Mouse (Mus musculus): ENCODE data around the gene Tbc1d22a.

The Tbc1d22a gene

DNA sequence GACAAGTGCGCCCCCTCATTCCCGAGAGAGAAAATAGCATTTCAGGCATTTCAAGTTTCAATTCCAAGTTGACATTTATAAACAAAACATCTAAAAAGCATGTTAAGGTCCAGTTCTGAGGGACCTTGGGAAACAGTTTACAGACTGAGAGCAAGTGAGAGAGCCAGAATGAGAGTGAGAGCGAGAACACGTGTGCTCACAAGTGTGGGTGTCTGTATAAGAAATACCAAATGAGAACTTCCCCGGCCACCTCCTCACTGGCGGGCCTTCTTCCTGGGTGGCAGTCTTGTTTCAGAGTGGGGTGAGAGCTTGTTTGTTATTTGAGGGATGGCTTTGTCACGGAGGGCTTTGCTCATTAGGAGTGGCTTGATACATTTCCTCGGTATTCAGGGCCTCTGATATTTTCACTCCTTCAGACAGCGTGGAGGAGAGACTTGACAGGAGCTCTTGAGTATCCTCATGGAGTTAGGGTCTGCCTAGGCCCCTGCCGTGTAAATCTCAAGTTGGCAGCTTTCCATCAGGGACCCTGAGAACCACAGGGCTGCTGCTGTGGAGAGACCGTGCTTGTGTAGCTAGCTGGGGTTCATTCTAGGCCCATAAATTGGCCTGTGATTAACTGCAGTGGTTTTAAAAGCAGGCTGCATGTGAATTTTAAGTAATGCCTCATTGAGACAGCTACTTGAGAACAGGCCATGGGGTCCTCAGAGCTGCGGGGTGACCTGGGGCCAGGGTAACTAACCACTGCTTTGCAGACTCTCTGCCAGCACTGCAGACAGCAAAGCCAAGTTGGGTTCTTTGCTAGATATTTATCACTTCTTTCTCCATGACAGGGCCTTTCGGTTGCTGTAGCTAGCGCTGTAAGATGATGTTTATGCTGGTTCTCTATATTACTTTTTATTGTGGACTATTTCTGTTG, 65.1 kb downstream of the Tbc1d22a start:
- no peak for DNase-seq (ENCODE audit: low spot score)

DNA sequence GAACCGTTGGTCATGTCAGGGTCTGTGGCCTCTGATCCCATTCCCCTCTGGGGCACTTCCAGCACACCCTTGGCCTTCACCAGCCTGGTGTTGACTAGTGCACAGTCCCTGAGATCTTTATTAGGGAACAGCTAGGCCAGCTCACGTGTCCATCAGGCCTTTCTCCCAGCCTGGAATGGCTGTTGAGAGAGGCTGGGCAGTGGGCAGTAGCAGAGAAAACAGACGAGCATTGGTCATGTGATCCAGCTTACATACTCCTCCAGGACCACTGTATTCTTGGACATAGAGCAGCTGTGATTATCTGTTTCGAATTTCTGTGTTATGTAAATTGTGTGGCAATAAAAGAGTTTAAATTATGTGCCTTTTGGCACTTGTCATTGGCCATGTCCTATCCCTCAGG, 65.9 kb downstream of the Tbc1d22a start:
- DNase-seq (ENCODE audit: low spot score) = no peak

DNA sequence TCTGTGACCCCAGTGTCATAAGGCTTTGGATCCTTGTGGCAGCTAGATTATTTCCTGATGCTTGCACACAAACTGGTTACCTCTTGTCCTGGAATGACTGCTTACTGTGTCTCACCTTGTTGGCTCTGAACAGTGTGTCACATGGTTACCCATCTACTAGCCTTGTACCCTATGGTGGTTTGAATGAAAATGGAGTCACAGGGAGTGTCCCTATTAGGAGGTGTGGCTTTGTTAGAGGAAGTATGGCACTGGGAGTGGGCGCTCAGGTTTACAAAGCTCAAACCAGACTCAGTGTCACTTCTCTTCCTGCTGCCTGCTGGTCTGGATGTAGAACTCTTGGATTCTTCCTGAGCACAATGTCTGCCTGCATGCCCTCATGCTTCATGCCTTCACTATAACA, 69.0 kb downstream of the Tbc1d22a start:
- DNase-seq (ENCODE audit: low spot score) = no peak

DNA sequence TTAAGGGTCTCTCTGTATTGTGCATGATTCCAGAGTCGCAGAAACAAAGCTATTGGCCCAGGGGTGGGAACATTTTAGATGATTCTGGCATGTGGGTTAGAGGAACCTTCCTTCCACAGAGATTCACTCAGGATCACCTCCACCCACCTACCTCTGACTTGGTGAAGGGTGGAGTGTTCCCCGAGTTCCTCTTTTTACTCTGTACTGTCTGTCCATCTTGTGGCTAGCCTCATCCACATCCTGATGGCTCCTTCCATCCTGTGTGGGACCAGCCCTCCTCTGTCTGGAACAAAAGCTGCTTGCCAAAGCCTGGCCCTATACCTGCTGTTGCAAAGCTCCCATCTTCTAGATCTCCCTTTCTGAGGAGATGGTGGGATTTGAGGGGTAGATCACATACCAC, 71.0 kb downstream of the Tbc1d22a start:
- DNase-seq (ENCODE audit: low spot score) = no peak

DNA sequence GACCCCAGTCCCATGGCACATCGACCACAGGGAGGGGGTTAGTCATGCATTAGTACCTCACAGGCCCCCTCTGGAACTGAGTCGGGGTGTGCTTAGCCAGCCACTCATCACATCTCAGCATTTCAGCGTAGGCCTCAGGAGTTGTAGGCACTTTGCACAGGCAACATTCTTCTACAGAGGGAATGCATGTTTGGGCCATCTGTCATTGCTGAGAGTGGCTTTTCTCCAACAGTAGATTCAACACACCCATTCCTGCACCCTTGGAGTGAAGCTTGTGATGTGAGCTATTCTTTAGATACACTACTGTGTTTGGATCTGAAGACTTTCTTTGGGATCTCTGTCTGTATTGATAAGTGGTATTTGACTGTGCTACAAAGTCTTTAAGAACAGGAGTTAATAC, 75.8 kb downstream of the Tbc1d22a start:
- DNase-seq (ENCODE audit: low spot score) = no peak

DNA sequence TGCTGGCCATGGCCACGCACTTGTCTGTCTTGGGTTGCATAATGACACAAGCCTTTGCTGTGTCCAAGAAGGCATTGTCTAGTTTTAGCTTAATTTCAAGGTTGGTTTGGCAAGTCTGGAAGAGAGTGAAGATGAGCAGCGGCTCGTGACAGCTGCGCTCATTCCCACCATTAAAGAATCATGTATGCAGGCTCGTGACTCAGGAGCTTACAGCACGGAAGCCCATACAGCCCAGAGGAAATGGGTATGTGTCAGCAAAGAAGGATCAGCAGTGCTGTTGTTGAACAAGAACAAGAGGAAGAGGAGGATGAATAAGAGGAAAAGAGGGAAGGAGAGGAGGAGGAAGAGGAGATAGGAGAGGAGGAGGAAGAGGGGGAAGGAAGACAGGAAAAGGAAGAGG, 78.0 kb downstream of the Tbc1d22a start:
- no peak for DNase-seq (ENCODE audit: low spot score)

DNA sequence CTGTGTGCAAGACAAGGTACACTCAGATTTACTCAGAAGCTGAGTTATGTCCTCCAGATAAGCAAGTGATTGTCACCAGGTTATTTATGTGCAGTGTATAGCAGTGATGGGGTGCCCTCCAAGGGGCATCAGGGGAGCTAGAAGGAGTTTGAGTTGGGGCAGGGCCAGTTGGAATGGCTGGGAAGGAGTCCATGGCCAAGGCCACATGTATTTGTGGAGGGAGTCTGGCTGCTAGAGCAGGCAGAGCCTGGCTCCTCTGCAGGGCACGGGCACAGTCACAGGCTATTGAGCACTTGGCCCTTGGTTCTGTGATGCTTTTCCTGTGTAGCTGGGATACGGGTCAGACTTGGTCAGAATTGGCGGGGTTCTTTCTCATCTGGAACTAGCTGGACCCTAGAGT, 80.2 kb downstream of the Tbc1d22a start:
- no peak for DNase-seq (ENCODE audit: low spot score)

DNA sequence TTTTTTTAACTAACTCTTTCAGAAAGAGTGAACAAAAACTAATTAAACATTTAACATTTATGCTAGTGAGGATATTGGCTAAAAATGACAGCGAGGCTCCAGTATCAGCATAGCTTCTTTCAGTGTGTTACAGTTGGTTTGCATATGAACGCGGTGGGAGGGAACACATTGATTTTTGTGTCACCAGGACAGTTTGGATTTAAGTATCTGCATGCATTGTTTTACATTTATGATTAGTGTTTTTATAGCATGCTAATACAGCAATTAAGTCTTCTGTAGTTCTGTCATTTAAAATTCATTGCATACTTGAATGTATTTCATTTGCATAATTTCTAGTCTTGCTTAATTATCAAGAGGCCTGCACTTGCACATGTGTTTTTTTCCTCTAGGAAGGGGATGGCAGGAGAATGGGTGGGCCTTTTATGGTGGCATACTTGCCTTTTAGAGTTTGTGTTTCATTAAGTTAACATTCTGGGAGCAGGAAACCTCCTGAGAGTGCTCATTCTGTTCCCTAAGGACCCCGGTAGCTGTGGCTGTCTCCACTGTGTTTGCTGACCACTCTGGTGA, 81.5 kb downstream of the Tbc1d22a start:
- DNase-seq (ENCODE audit: low spot score) = no peak

DNA sequence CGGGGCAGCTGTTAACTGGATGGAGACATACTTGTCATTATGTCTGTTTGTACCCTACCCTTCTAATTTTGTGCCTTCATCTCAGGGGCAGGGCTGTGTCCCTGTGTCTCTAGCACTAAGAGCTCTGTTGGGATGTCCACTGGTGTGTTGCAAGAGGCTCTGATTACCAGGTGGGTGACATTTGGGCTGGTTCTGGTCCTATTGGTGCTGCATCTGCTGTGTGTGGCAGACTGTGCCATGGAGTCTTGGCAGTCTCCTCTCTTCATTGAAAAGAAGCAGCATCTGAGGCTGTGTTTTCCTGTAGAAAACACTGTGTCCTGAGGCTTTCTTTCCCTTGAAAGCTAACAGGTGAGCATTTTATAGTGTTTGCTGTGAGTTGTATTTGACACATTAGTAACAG, 83.0 kb downstream of the Tbc1d22a start:
- no peak for DNase-seq (ENCODE audit: low spot score)

DNA sequence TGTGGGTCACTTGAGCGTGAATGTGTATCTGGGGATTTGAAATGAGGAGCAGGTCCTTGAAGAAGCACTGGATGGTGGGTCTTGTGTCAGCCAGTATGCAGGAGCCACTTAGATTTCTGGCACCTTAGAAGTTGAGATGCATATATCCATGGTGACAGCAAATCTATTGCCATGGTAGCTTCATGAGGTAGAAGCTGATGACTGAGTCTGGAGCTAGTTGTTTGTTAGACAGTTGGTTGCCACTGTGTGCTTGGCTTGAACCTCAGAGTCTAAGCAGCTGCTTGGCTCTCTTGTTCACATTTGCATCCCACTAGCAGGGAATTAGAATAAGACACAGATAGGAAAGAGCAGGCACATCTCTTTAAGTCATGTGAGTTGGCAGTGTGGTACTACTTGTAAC, 89.6 kb downstream of the Tbc1d22a start:
- no peak for DNase-seq (ENCODE audit: low spot score)

DNA sequence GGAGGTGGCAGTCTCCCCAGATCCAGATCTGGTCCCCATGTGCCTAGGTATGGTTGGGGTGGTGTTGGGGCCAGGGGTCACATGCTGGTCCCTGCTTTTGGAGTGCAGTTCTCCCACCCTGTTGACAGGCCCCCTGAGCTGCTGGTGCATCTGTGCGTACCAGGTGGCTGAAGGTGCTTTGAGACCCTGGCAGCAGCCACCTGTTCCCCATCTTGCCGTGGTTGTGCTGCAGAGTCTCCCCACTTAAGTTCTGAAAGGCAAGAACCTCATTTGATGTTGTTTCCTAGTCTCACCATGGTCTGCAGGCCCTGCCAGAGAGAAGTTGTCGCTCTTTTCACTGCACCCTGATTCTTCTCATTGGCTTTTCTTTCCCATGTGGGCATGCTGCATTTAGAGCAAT, 90.6 kb downstream of the Tbc1d22a start:
- DNase-seq (ENCODE audit: low spot score) = no peak

DNA sequence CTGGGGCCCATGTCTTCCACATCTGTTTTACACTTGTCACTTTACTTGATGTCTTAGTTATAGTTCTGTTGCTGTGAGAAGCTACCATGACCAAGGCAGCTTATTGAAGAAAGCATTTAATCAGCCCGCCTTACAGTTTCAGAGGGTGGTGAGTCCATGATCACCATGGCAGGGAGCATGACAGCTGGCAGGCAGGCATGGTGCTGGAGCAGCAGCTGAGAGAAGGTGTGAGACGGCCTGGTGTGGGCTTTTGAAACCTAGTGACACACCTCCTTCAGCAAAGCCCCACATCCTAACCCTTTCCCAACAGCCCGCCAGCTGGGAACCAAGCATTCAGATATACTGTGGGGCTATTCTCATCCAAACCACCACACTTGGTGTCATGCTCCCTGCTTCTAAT, 91.0 kb downstream of the Tbc1d22a start:
- DNase-seq (ENCODE audit: low spot score) = no peak

DNA sequence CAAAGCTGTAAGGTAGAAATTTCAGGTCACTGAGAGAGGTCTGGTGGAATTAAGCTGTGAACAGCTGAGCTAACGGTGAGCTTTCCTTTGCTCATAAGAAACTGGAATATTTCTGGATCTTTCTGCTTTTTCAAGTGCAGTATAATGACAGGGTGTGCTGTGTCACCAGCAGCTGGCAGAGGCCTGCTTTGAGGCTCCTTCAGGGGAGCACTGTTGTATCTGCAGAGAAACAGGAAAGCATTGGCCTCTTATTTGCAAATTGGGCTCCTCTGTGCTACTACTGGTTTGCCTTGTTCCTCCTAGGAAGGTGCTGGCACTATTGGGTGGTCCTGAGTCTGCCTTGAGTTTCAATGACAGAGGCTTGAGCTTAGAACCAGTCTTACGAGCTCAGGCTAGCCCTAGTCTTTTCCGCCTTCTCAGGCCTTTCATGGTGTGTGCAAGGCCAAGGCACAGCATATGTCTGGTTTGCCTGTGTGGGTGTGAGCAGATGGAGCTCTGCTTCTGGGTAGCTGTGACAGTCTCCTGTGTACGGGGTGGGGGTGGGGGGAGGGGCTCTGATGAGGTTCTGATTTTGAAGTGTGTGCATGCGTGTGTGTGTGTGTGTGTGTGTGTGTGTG, 95.1 kb downstream of the Tbc1d22a start:
- DNase-seq (ENCODE audit: low spot score) = no peak

DNA sequence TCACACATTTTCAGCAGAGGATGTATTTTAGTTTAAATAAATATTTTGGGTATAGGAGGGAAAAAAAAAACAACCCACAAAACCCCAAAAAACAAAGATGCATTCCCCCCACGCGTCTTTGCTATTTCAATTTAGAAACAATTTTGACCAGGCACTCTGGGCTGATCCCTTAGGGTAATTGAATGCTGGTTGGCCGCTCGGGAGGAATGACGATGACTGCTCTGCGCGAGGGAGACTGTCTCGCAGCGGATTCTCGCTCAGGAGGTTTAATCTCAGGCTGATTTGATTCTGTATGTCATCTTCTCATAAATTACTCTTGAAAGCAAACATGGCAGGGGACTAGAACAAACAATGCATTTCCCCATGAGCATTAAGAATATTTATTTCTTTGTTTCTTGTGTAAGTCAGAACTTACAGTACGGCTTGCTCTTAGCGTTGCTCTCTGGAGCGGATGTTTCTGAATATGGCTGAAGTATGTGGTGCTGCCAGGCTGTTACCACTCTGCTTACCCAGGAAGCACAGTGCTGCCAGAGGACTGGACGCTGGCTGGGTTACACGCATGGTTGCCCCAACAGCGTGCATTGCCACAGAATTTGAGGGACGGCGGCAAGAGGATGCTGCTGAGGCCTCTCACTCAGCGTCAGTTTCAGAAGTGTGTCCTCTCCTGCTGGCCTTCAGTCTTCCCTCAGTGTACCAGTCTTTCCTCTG, 106.7 kb downstream of the Tbc1d22a start:
- no peak for DNase-seq (ENCODE audit: low spot score)

DNA sequence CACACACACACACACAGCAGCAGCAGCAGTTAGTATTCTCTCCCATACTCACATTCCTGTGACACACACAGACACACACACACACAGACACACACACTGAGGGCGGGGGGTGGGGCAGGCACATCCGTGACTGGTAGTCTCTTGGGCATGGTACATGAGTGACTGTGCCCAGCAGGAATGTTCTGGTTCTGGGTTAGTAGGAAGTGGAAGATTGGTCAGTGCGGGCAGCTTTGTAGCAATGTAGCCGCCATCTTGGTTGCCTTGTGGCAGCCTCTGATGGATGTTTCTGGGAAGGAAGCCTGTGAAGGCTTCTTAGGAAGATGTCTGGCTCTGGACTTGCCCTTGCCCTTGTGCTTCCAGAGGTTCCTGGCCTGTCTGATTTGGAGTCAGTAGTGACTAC, 112.1 kb downstream of the Tbc1d22a start:
- DNase-seq (ENCODE audit: low spot score) = no peak

DNA sequence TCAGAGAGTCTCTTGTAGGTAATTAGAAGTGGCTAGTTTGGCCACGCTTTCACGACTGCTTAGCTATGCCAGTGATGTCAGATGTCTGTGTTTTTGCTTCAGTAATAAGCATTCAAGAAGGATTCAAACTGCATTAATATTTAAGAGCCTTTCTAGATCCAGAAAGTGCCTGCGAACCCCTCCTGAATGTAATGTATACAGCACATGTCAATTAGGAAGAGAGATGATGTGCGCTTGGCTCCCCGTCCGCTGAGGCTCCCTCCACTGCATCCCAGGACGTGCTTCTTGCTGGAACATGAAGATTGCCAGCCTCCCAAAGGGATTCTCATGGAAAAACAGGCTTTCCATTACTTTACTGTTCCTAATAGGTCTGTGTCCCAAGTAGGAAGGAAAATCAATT, 115.7 kb downstream of the Tbc1d22a start:
- no peak for DNase-seq (ENCODE audit: low spot score)

DNA sequence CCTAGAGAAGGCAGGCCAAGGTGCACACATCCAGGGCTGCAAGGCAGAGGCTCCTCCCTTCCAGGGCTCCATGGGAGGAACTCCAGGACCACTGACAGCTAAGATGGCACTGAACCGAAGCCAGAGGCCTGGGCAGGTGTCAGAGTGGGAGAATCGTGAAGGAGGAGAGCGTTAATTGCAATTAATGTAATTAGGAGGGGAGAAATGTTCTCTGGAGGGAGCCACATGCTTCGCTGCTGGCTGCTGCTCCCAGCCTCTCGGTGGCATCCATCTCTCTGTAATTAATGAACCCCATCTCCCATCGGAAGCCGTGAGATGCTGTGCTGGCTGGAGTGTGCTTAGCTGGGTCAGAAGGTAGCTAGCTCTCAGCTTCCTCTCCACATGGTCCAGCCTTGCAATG, 116.2 kb downstream of the Tbc1d22a start:
- no peak for DNase-seq (ENCODE audit: low spot score)

DNA sequence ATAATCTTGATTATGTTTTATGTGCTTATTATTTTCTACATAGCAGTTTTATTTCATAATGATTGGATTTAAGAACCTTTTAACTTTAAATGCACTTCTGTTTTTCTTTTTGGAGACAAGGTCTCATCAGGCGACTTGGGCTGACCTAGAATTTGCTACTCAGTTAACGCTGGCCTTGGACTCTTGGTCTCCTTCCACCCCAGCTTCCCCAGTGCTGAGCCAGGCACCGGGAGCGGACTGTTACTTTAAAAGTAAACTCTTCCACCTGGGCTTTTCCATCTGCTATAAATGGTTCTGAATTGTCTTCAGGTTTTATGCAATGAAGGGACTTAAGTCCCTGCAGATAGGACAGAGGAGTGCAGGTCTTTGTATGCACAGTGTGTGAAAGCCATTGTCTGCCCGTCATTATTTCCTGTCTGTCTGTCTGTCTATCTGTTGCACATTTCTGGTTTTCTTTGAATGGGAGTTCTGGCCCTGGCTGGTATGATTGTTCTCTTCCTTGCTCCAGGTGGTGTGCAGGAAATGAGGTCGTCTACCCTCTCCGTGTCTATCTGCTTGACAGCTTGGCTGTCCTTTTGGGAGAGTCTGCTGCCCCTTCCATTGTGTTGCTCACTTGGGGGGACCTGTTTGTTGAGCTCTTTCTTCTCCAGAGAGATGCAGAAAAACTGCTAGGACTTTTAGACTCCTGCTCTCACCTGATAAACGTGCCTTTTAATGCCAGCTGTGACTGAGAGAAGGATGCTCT, 117.4 kb downstream of the Tbc1d22a start:
- DNase-seq (ENCODE audit: low spot score) = no peak

DNA sequence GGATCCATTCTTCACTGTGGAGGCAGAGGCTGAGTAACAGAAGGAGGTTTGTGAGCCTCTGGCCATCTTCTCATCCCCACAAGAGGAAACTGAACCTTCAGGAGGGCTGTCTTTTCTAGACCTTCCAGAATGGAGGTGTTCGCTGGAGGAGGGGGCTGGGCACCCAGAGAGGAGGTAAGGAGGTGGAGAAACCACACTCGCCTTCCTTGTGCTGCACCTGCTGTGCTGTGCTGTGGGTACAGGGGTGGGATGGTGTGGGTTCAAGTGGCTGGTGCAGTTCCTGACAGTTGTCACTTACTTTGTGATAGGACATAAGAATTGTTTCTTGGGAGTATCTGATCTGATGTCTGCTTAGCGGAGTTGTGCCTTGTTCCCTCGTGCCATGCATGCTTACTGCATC, 118.9 kb downstream of the Tbc1d22a start:
- no peak for DNase-seq (ENCODE audit: low spot score)

DNA sequence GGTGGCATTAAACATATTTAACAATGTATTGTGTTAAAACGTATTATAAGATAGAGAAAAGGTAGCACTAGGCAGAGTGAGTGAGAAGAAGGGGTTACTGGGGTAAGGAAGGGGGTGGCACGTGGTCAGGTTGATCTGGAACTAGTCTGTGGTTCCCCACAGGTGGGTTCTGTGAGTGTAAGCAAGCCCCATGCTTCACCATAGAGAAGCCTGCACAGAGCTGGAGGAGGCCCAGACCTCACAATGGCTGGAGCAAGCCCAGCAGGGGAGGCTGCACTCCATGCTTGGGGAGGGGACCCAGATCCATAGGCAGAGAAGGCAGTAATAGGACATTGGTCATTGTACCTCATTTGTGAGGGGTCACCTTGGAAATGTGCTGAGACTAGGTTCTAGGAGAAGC, 119.3 kb downstream of the Tbc1d22a start:
- no peak for DNase-seq (ENCODE audit: low spot score)

DNA sequence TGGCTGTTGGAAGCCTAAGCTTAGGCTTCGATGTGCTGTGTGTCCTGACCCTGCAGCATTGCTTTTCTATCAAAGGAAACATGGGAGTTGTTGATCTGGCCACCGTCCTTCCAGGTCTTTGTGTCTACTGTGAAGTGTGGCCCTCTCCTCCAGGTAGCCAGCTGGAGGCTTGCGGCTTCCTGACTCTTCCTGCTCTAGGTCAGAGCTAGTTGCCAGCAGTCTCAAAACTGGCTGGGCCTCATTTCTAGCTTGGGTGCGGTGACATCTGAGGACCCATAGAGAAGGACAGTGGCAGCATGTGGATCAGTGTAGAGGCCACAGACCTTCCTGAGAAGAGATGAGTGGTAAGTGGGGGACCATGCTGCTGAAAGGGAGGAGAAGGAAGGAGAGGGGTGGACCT, 120.0 kb downstream of the Tbc1d22a start:
- DNase-seq (ENCODE audit: low spot score) = no peak

DNA sequence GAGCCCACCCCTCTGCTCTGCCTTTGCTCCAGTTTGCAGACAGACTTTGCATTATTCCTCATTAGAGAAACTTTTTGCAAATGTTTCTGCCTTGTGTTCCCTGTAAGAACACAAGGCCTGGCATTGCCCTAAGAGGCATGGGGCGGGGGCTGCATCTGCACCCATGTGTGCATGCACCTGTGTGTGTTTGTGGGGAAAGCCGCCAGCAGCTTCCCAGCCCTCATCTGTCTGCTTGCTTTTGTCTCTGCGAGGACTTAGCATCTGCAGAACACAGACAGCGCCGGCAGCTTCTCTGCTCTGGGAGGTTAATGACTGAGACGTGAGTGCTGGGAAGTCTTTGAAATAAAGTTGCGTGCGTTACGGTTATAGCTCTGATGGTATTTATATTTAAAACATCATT, 120.5 kb downstream of the Tbc1d22a start:
- no peak for DNase-seq (ENCODE audit: low spot score)
